Mouse (Mus musculus) gastrocnemius, adult 18-20 months (tissue): ENCODE data around the gene Ehd1. TPM values are rescaled to one million over a fixed set of nuclear protein-coding genes. Genes with fewer than 3 reads are reported as not detected.

Experiments
- DNase-seq: peaks from one replicate; pipeline ENCODE4 v3.0.0; 2021; ENCODE audit warnings: low spot score
- long read RNA-seq, 2 experiments: library from polyadenylated mRNA; stranded (forward); transcript quantifications; one replicate each; pipeline ENCODE4 v2.0.0; 2021
- total RNA-seq, 2 experiments: library from RNA; stranded (reverse); gene quantifications; 2 replicates each; pipeline ENCODE4 v1.2.3; 2021

The Ehd1 gene
- 10 to 100 TPM; 30.2 to 40.3 TPM for total RNA-seq
- long read RNA-seq, experiment 1, transcript Ehd1-201 (5 exons, 3,353 nt): major isoform, 64 of 68 reads
- long read RNA-seq, experiment 1, partial matches to known transcripts: 0 of 68 reads
- long read RNA-seq, experiment 1, other reads (novel, unspliced or antisense): 4 of 68 reads
- long read RNA-seq, experiment 2, transcript Ehd1-201 (5 exons, 3,353 nt): major isoform, 38 of 46 reads
- long read RNA-seq, experiment 2, partial matches to known transcripts: 1 of 46 reads
- long read RNA-seq, experiment 2, other reads (novel, unspliced or antisense): 7 of 46 reads

GRCm38 (mm10) chr19:6276426-6277421 lies at the start of gene Ehd1:
Gene Ehd1 (plus strand): TSS chr19:6276725.
- DNase-seq: peak; percentile 98

- no peak for DNase-seq
Observed at GRCm38 (mm10) chr19:6226763-6227162, 49.8 kb upstream of the Ehd1 start.

GRCm38 (mm10) chr19:6227864-6228263 lies 48.7 kb upstream of the Ehd1 start:
- DNase-seq: no peak

GRCm38 (mm10) chr19:6230411-6230810 lies 46.1 kb upstream of the Ehd1 start:
- peak; percentile 43 for DNase-seq

GRCm38 (mm10) chr19:6231036-6231435 lies 45.5 kb upstream of the Ehd1 start:
- no peak for DNase-seq

GRCm38 (mm10) chr19:6233647-6234046 lies 42.9 kb upstream of the Ehd1 start:
- DNase-seq: no peak

GRCm38 (mm10) chr19:6234337-6235083 lies 42.0 kb upstream of the Ehd1 start:
- no peak for DNase-seq

GRCm38 (mm10) chr19:6235084-6236052 lies 41.2 kb upstream of the Ehd1 start, which contains the start of gene Ppp2r5b:
Gene Ppp2r5b (minus strand): TSS chr19:6235872.
- DNase-seq: peak; percentile 97

GRCm38 (mm10) chr19:6236053-6236441 lies 40.5 kb upstream of the Ehd1 start:
- DNase-seq: peak; percentile 94

- DNase-seq: no peak
Observed at GRCm38 (mm10) chr19:6236842-6237241, 39.7 kb upstream of the Ehd1 start.

- DNase-seq: no peak
Observed at GRCm38 (mm10) chr19:6238740-6239139, 37.8 kb upstream of the Ehd1 start.

GRCm38 (mm10) chr19:6240136-6240535 lies 36.4 kb upstream of the Ehd1 start:
- no peak for DNase-seq

- no peak for DNase-seq
Observed at GRCm38 (mm10) chr19:6240725-6241124, 35.8 kb upstream of the Ehd1 start.

GRCm38 (mm10) chr19:6241274-6242107 lies 35.0 kb upstream of the Ehd1 start, which contains the start of gene Atg2a:
Gene Atg2a (plus strand): TSS chr19:6241668.
- peak; percentile 98 for DNase-seq

GRCm38 (mm10) chr19:6242281-6242680 lies 34.2 kb upstream of the Ehd1 start:
- peak; percentile 44 for DNase-seq

- DNase-seq: no peak
Observed at GRCm38 (mm10) chr19:6243226-6243625, 33.3 kb upstream of the Ehd1 start.

- no peak for DNase-seq
Observed at GRCm38 (mm10) chr19:6245806-6246205, 30.7 kb upstream of the Ehd1 start.

- DNase-seq: no peak
Observed at GRCm38 (mm10) chr19:6247526-6248300, 28.8 kb upstream of the Ehd1 start.

- DNase-seq: no peak
Observed at GRCm38 (mm10) chr19:6253021-6253420, 23.5 kb upstream of the Ehd1 start.
